Mouse (Mus musculus) liver, postnatal 0 days (tissue): ENCODE measurements around the gene Mlf2.

ENCODE experiments used
- CTCF ChIP-seq: sonication (generic); IDR thresholded peaks from 2 replicates; pipeline ENCODE4 v1.5.1; 2016; ENCODE audit warnings: antibody characterized with exemption, low read depth
- EP300 ChIP-seq: IDR thresholded peaks from 2 replicates; pipeline ENCODE4 v1.6.1; 2016; ENCODE audit warnings: antibody characterized with exemption, low read depth, mild to moderate bottlenecking

DNA sequence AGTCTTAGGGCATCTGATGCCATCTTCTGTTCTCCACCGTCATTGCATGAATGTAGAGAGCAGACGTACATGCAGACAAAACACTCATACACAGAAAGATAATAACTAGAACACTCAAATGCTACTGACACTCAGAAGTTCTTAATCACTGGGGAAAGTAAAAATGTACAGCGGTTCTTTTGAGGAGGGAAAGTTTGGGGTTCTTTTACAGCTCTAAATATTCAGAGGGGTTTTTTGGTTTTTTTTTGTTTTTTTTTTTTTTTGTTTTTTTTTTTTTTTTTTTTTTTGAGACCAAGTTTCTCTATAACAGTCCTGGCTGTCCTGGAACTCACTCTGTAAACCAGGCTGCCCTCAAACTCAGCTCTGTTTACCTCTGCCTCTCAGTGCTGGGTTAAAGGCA lies 1.9 kb downstream of the Mlf2 start:
- no peak; the same call in 1 of the 2 replicates for TF ChIP-seq CTCF
- TF ChIP-seq EP300 = no peak
